Mouse (Mus musculus) ES-Bruce4 (cell line): Measurements from ENCODE around the gene Zpbp2.

ENCODE experiments used
- CTCF ChIP-seq: IDR thresholded peaks from one replicate; pipeline ENCODE4 v1.8.1; 2011; ENCODE audit warnings: low read depth, low read length
- EP300 ChIP-seq: IDR thresholded peaks from 2 replicates; pipeline ENCODE4 v1.6.1; 2011; ENCODE audit warnings: low read depth, low read length; ENCODE audit not compliant: insufficient read depth

- no peak for TF ChIP-seq EP300
- TF ChIP-seq CTCF, result no peak
These were observed 24.0 kb upstream of the Zpbp2 start for GRCm38 (mm10) chr11:98526824-98527461.
